ENCODE assay signal across 10 mouse cellular contexts in genomic region chr6:18682043-18682442, GRCm38 (mm10).
DNase-seq lines count a peak whose midpoint lies in the region; ATAC-seq lines count a peak whose summit lies in the region.
"Had no signal": no experiment of that assay in that cellular context is flagged by ENCODE, and none has a peak within 500 bp of the region (broad histone marks: within the 10 kb centered on the region; RNA-seq: fewer than 3 reads in every experiment).

No protein-coding gene starts in this region.

- no peak overlapping the region for H3K9ac ChIP-seq in kidney, embryonic 14.5 days (ENCODE audit: low read depth, low read length)
- no peak overlapping the region for H3K9ac ChIP-seq in limb, embryonic 13.5 days
- H3K9ac ChIP-seq in liver, embryonic 11.5 days (ENCODE audit: low read depth, low read length): no peak overlapping the region

- peak; percentile 5 for DNase-seq in adrenal gland, postnatal 14 days
- DNase-seq in adrenal gland, adult 2 months: no peak
- peak; percentile 33 to 49 for DNase-seq in kidney, postnatal 4 days
- DNase-seq in gonadal fat pad, adult 2 months (ENCODE audit: low read depth): peak; percentile 5
- no peak for DNase-seq in liver, embryonic 11.5 days (ENCODE audit: low spot score)
- DNase-seq: heart, adult 11 months had no signal

- H3K27ac ChIP-seq in kidney, embryonic 14.5 days (ENCODE audit: low read depth, low read length): no peak overlapping the region
- H3K27ac ChIP-seq in limb, embryonic 13.5 days: no peak overlapping the region
- no peak overlapping the region for H3K27ac ChIP-seq in liver, embryonic 11.5 days (ENCODE audit: low read depth, low read length)
- H3K27ac ChIP-seq: hindbrain, embryonic 10.5 days had no signal

- no peak for ATAC-seq in kidney, embryonic 14.5 days (ENCODE audit: low FRiP score, low TSS enrichment)
- peak; percentile 44; the same call in 1 of the 2 replicates for ATAC-seq in limb, embryonic 13.5 days (ENCODE audit: low FRiP score, low read depth)
- ATAC-seq in liver, embryonic 11.5 days (replicated peaks; ENCODE audit: low FRiP score): no peak
- ATAC-seq in CD4-positive, CD25-positive, alpha-beta regulatory T cell, adult 4 months: no peak

- H3K27me3 ChIP-seq in kidney, embryonic 14.5 days (ENCODE audit: control insufficient read depth, insufficient read depth, low read length): no peaks in the 10 kb centered on the region
- H3K27me3 ChIP-seq in limb, embryonic 13.5 days: no peaks in the 10 kb centered on the region
- no peaks in the 10 kb centered on the region for H3K27me3 ChIP-seq in liver, embryonic 11.5 days (replicated peaks; ENCODE audit: control insufficient read depth, insufficient read depth, low read length)

- H3K4me3 ChIP-seq in kidney, embryonic 14.5 days (ENCODE audit: low read length): no peak overlapping the region
- H3K4me3 ChIP-seq in limb, embryonic 13.5 days: no peak overlapping the region
- H3K4me3 ChIP-seq in liver, embryonic 11.5 days (ENCODE audit: low read depth, low read length): no peak overlapping the region
- H3K4me3 ChIP-seq: hindbrain, embryonic 10.5 days had no signal

- no peaks in the 10 kb centered on the region for H3K4me1 ChIP-seq in kidney, embryonic 14.5 days (ENCODE audit: control insufficient read depth, insufficient read depth, low read length)
- peaks cover 8% of the 10 kb centered on the region for H3K4me1 ChIP-seq in limb, embryonic 13.5 days
- H3K4me1 ChIP-seq in liver, embryonic 11.5 days (replicated peaks; ENCODE audit: control insufficient read depth, insufficient read depth, low read length): no peaks in the 10 kb centered on the region
- H3K4me1 ChIP-seq: hindbrain, embryonic 10.5 days had no signal

- WGBS in kidney, embryonic 14.5 days: 43% methylated on average over 6 of the region's 6 CpGs
- WGBS in limb, embryonic 13.5 days: 30% methylated on average over 6 of the region's 6 CpGs
- 66% methylated on average over 6 of the region's 6 CpGs for WGBS in liver, embryonic 11.5 days

- H3K36me3 ChIP-seq in kidney, embryonic 14.5 days (ENCODE audit: control insufficient read depth, insufficient read depth, low read length): no peaks in the 10 kb centered on the region
- no peaks in the 10 kb centered on the region for H3K36me3 ChIP-seq in limb, embryonic 13.5 days
- no peaks in the 10 kb centered on the region for H3K36me3 ChIP-seq in liver, embryonic 11.5 days (ENCODE audit: control insufficient read depth, insufficient read depth, low read length)
- H3K36me3 ChIP-seq: hindbrain, embryonic 10.5 days had no signal

- no peaks in the 10 kb centered on the region for H3K9me3 ChIP-seq in kidney, embryonic 14.5 days (ENCODE audit: control insufficient read depth, low read length)
- no peaks in the 10 kb centered on the region for H3K9me3 ChIP-seq in limb, embryonic 13.5 days
- H3K9me3 ChIP-seq in liver, embryonic 11.5 days (ENCODE audit: control insufficient read depth, low read length): no peaks in the 10 kb centered on the region
- H3K9me3 ChIP-seq: hindbrain, embryonic 10.5 days had no signal

- no peak overlapping the region for H3K4me2 ChIP-seq in kidney, embryonic 14.5 days (replicated peaks; ENCODE audit: low read depth, low read length)
- no peak overlapping the region for H3K4me2 ChIP-seq in limb, embryonic 13.5 days (replicated peaks)
- H3K4me2 ChIP-seq in liver, embryonic 11.5 days: no peak overlapping the region

Comparison
In these comparisons a context has a peak if more than half of its experiments do, and no peak if none do; other contexts are left out.
1. DNase-seq: peak in adrenal gland, postnatal 14 days (single experiment), kidney, postnatal 4 days (2 of 2) and gonadal fat pad, adult 2 months (single experiment); none in adrenal gland, adult 2 months (single experiment) and liver, embryonic 11.5 days (single experiment).